Mouse (Mus musculus) kidney, postnatal 0 days (tissue): ENCODE data around the gene Kat2b. TPM values are rescaled to one million over a fixed set of nuclear protein-coding genes. Genes with fewer than 3 reads are reported as not detected.

Experiments
- ATAC-seq: fragments of 200-750 bp; cut with Nextera tagmentation; replicated peaks from 2 replicates; pipeline ENCODE4 v1.8.0; 2017; ENCODE audit warnings: low read depth, moderate number of reproducible peaks, moderate TSS enrichment, moderate library complexity; ENCODE audit not compliant: low FRiP score
- DNase-seq: peaks from one replicate; pipeline ENCODE4 v3.0.0-alpha.2; 2016; ENCODE audit warnings: low spot score
- H3K27ac ChIP-seq: fragments of 300-500 bp; sonication (generic); 2 replicates; pipeline ENCODE4 v1.5.1; 2014; ENCODE audit warnings: mild to moderate bottlenecking
- H3K27me3 ChIP-seq: fragments of 300-500 bp; sonication (generic); 2 replicates; pipeline ENCODE4 v1.6.1; 2014; ENCODE audit warnings: low read length, mixed read lengths; ENCODE audit not compliant: insufficient read depth
- H3K36me3 ChIP-seq: fragments of 300-500 bp; sonication (generic); 2 replicates; pipeline ENCODE4 v1.6.1; 2014; ENCODE audit warnings: low read length, mixed read lengths; ENCODE audit not compliant: insufficient read depth
- H3K4me1 ChIP-seq: fragments of 300-500 bp; sonication (generic); replicated peaks from 2 replicates; pipeline ENCODE4 v1.6.1; 2014; ENCODE audit warnings: antibody characterized with exemption, low read length, mixed read lengths; ENCODE audit not compliant: insufficient read depth
- H3K4me2 ChIP-seq: fragments of 300-500 bp; sonication (generic); 2 replicates; pipeline ENCODE4 v1.6.1; 2014; ENCODE audit warnings: mild to moderate bottlenecking, low read length, moderate library complexity, mixed read lengths
- H3K4me3 ChIP-seq: fragments of 300-500 bp; sonication (generic); replicated peaks from 2 replicates; pipeline ENCODE4 v1.5.1; 2014; ENCODE audit warnings: low read depth, low read length
- H3K9ac ChIP-seq: fragments of 300-500 bp; sonication (generic); 2 replicates; pipeline ENCODE4 v1.6.1; 2014; ENCODE audit warnings: low read depth, low read length
- H3K9me3 ChIP-seq: fragments of 300-500 bp; sonication (generic); replicated peaks from 2 replicates; pipeline ENCODE4 v1.6.1; 2016; ENCODE audit warnings: low read length, inconsistent platforms, mixed read lengths
- CTCF ChIP-seq: IDR thresholded peaks from 2 replicates; pipeline ENCODE4 v1.5.1; 2016; ENCODE audit warnings: antibody characterized with exemption, low read depth, mild to moderate bottlenecking, moderate library complexity
- WGBS: fragments of 180-500 bp; shearing (Covaris S2); extraction: QIAGEN DNeasy Blood & Tissue Kit; methylation state at CpG from one replicate; pipeline ENCODE4 v1.1.7; 2014; 5-methylcytosine and 5-hydroxymethylcytosine counted together
- polyA plus RNA-seq: library from polyadenylated mRNA; unstranded; fragments of >200 nt; fragmentation: Nextera tagmentation; extraction: Ambion mirVana; gene quantifications from 2 replicates; pipeline ENCODE4 v1.2.1, GENCODE M21; 2015

Gene Kat2b
- polyA plus RNA-seq, 1 experiment from 2014 or later: 4.7 TPM

- TF ChIP-seq CTCF: no peak
- 88% methylated on average over 11 of the region's 11 CpGs for WGBS
- ATAC-seq: no peak
- Histone ChIP-seq H3K4me3 (no peak overlapping the region), H3K4me1 (no peaks in the 10 kb centered on the region), H3K27me3 (no peaks in the 10 kb centered on the region), H3K9ac (no peak overlapping the region), H3K4me2 (no peak overlapping the region), H3K27ac (no peak overlapping the region), H3K9me3 (no peaks in the 10 kb centered on the region), H3K36me3 (no peaks in the 10 kb centered on the region)
- DNase-seq: no peak
These were observed 17.4 kb downstream of the Kat2b start for GRCm38 (mm10) chr17:53583846-53584579.

GRCm38 (mm10) chr17:53587074-53587851 is 20.6 kb downstream of the Kat2b start:
- peak; percentile 78 for DNase-seq
- no peaks in the 10 kb centered on the region for H3K9me3 ChIP-seq
- 42% methylated on average over 14 of the region's 14 CpGs for WGBS
- no peak overlapping the region for H3K9ac ChIP-seq
- no peaks in the 10 kb centered on the region for H3K4me1 ChIP-seq
- no peaks in the 10 kb centered on the region for H3K27me3 ChIP-seq
- ATAC-seq: peak; percentile 85
- no peak overlapping the region for H3K4me2 ChIP-seq
- H3K4me3 ChIP-seq: no peak overlapping the region
- no peak for TF ChIP-seq CTCF
- no peaks in the 10 kb centered on the region for H3K36me3 ChIP-seq
- peak overlapping the region; percentile 43; the same call in 1 of the 2 replicates for H3K27ac ChIP-seq

- H3K4me1 ChIP-seq: no peaks in the 10 kb centered on the region
- no peaks in the 10 kb centered on the region for H3K27me3 ChIP-seq
- no peaks in the 10 kb centered on the region for H3K36me3 ChIP-seq
- 74% methylated on average over 9 of the region's 9 CpGs for WGBS
- TF ChIP-seq CTCF: no peak
- ATAC-seq (no peak), DNase-seq (peak; percentile 56)
- H3K4me2 ChIP-seq: no peak overlapping the region
- H3K9me3 ChIP-seq: no peaks in the 10 kb centered on the region
- H3K9ac ChIP-seq: no peak overlapping the region
- H3K4me3 ChIP-seq: no peak overlapping the region
- H3K27ac ChIP-seq: no peak overlapping the region
These were observed 21.6 kb downstream of the Kat2b start for GRCm38 (mm10) chr17:53588097-53588855.

- DNase-seq: no peak
- TF ChIP-seq CTCF: no peak
- H3K4me1 ChIP-seq: no peaks in the 10 kb centered on the region
- no peak overlapping the region for H3K4me3 ChIP-seq
- no peak overlapping the region for H3K9ac ChIP-seq
- no peak overlapping the region for H3K4me2 ChIP-seq
- H3K36me3 ChIP-seq: no peaks in the 10 kb centered on the region
- WGBS: 93% methylated on average over 6 of the region's 6 CpGs
- H3K27me3 ChIP-seq: no peaks in the 10 kb centered on the region
- no peaks in the 10 kb centered on the region for H3K9me3 ChIP-seq
- no peak overlapping the region for H3K27ac ChIP-seq
- ATAC-seq: no peak
These were observed 23.4 kb downstream of the Kat2b start for GRCm38 (mm10) chr17:53590110-53590509.

- H3K27ac ChIP-seq: no peak overlapping the region
- no peak for DNase-seq
- no peak overlapping the region for H3K4me3 ChIP-seq
- H3K36me3 ChIP-seq: no peaks in the 10 kb centered on the region
- ATAC-seq: no peak
- no peaks in the 10 kb centered on the region for H3K27me3 ChIP-seq
- H3K4me1 ChIP-seq: no peaks in the 10 kb centered on the region
- H3K9ac ChIP-seq: no peak overlapping the region
- H3K4me2 ChIP-seq: no peak overlapping the region
- 87% methylated on average over 5 of the region's 5 CpGs for WGBS
- no peaks in the 10 kb centered on the region for H3K9me3 ChIP-seq
- TF ChIP-seq CTCF: no peak
These were observed 25.2 kb downstream of the Kat2b start for GRCm38 (mm10) chr17:53591910-53592309.

- no peaks in the 10 kb centered on the region for H3K36me3 ChIP-seq
- DNase-seq: no peak
- H3K27ac ChIP-seq: no peak overlapping the region
- H3K9ac ChIP-seq: no peak overlapping the region
- H3K4me3 ChIP-seq: no peak overlapping the region
- H3K27me3 ChIP-seq: no peaks in the 10 kb centered on the region
- TF ChIP-seq CTCF: no peak
- H3K9me3 ChIP-seq: no peaks in the 10 kb centered on the region
- 81% methylated on average over 4 of the region's 4 CpGs for WGBS
- no peak for ATAC-seq
- no peaks in the 10 kb centered on the region for H3K4me1 ChIP-seq
- no peak overlapping the region for H3K4me2 ChIP-seq
These were observed 27.9 kb downstream of the Kat2b start for GRCm38 (mm10) chr17:53594590-53594989.
